ENCODE assay signal across 22 mouse cellular contexts in the genomic region with DNA sequence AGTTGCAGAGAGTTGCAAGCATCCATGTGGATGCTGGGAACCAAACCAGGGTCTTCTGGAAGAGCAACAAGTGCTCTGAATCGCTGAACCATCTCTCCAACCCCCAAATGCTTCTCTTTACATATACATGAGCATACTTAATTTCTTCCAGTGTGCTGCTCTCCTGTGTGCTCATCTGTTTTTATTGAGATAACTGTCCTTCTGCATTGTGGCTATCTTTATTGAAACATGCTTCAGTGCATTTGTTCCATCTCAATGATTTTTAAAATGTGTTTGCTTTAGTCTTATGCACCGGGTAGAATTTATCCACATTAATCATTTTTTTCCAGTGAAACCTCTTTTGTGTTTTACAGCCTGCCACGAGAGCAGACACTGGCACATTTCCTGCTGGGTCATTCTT.
"Had no signal": no experiment of that assay in that cellular context is flagged by ENCODE, and none has a peak within 500 bp of the region (broad histone marks: within the 10 kb centered on the region; RNA-seq: fewer than 3 reads in every experiment).

No protein-coding gene starts in this region.

- H3K27ac ChIP-seq: lung, embryonic 15.5 days; macrophage; midbrain, embryonic 13.5 days; midbrain, embryonic 15.5 days; neural tube, embryonic 13.5 days; neural tube, embryonic 15.5 days had no signal

- H3K27me3 ChIP-seq: lung, embryonic 15.5 days; midbrain, embryonic 13.5 days; midbrain, embryonic 15.5 days; neural tube, embryonic 13.5 days; neural tube, embryonic 15.5 days had no signal

- DNase-seq: liver, postnatal 0 days; lung, adult 2 months; lung, postnatal 14 days; lung, postnatal 36 days; retina, postnatal 1 day; right cerebral cortex, adult 18-20 months; right cerebral cortex, postnatal 25 days; right cerebral cortex, postnatal 4 days; spleen, adult 18-20 months; thymus, adult 18-20 months; thymus, postnatal 14 days; thymus, postnatal 36 days had no signal

- H3K9ac ChIP-seq: liver, postnatal 0 days; lung, embryonic 15.5 days; midbrain, embryonic 13.5 days; midbrain, embryonic 15.5 days; neural tube, embryonic 13.5 days; neural tube, embryonic 15.5 days had no signal

- H3K4me1 ChIP-seq: lung, embryonic 15.5 days; midbrain, embryonic 13.5 days; midbrain, embryonic 15.5 days; neural tube, embryonic 13.5 days; neural tube, embryonic 15.5 days had no signal

- H3K36me3 ChIP-seq: lung, embryonic 15.5 days; midbrain, embryonic 13.5 days; midbrain, embryonic 15.5 days; neural tube, embryonic 13.5 days; neural tube, embryonic 15.5 days had no signal

- H3K4me3 ChIP-seq: lung, embryonic 15.5 days; megakaryocyte, embryonic 14.5 days; midbrain, embryonic 13.5 days; midbrain, embryonic 15.5 days; myocyte; neural tube, embryonic 13.5 days; neural tube, embryonic 15.5 days had no signal

- H3K4me2 ChIP-seq: lung, embryonic 15.5 days; midbrain, embryonic 11.5 days; midbrain, embryonic 13.5 days; midbrain, embryonic 15.5 days; neural tube, embryonic 13.5 days; neural tube, embryonic 15.5 days had no signal

- ATAC-seq: liver, postnatal 0 days; lung, postnatal 0 days; midbrain, embryonic 13.5 days; midbrain, embryonic 15.5 days had no signal

- H3K9me3 ChIP-seq: lung, embryonic 15.5 days; midbrain, embryonic 13.5 days; midbrain, embryonic 15.5 days; neural tube, embryonic 13.5 days; neural tube, embryonic 15.5 days had no signal
